Mouse (Mus musculus) G1E (cell line): Measurements from ENCODE around the gene Zfp710. TPM values are rescaled to one million over a fixed set of nuclear protein-coding genes. Genes with fewer than 3 reads are reported as not detected.

Source experiments
- ATAC-seq: 2 replicates; pipeline ENCODE4 v1.8.0; 2016; ENCODE audit warnings: mild to moderate bottlenecking; ENCODE audit not compliant: insufficient number of reproducible peaks, poor library complexity, low FRiP score, severe bottlenecking; ENCODE audit errors: extremely low read depth
- DNase-seq: peaks from one replicate; pipeline ENCODE4 v3.0.0; 2012; ENCODE audit warnings: low spot score
- H3K27me3 ChIP-seq: 2 replicates; pipeline ENCODE4 v1.6.1; 2012; ENCODE audit warnings: mild to moderate bottlenecking, low read length, inconsistent platforms; ENCODE audit not compliant: insufficient read depth
- H3K36me3 ChIP-seq: replicated peaks from 2 replicates; pipeline ENCODE3; 2012; ENCODE audit warnings: mild to moderate bottlenecking, inconsistent platforms
- H3K4me1 ChIP-seq: 2 replicates; pipeline ENCODE4 v1.6.1; 2012; ENCODE audit warnings: low read depth, low read length, inconsistent platforms, mixed read lengths; ENCODE audit not compliant: insufficient read depth
- H3K4me3 ChIP-seq: 2 replicates; pipeline ENCODE4 v1.5.1; 2012; ENCODE audit warnings: low read depth, mild to moderate bottlenecking, inconsistent platforms, low read length, moderate library complexity, mixed read lengths
- H3K9me3 ChIP-seq: replicated peaks from 2 replicates; pipeline ENCODE4 v1.6.1; 2012; ENCODE audit warnings: inconsistent platforms
- CTCF ChIP-seq: IDR thresholded peaks from 2 replicates; pipeline ENCODE4 v1.5.1; 2012; ENCODE audit warnings: low read depth, low read length, inconsistent platforms, mixed read lengths
- GATA1 ChIP-seq: IDR thresholded peaks from 2 replicates; pipeline ENCODE4 v1.6.1; 2012; ENCODE audit warnings: borderline replicate concordance, low read length, inconsistent platforms, mixed read lengths
- GATA2 ChIP-seq: IDR thresholded peaks from 2 replicates; pipeline ENCODE4 v1.6.1; 2012; ENCODE audit warnings: low read depth, low read length, inconsistent platforms, borderline replicate concordance
- POLR2AphosphoS5 ChIP-seq: IDR thresholded peaks from 2 replicates; pipeline ENCODE4 v1.6.1; 2012; ENCODE audit warnings: low read depth, low read length, inconsistent platforms; ENCODE audit not compliant: insufficient replicate concordance
- TAL1 ChIP-seq: conservative IDR thresholded peaks from 2 replicates; pipeline ENCODE4 v1.6.1; 2012; ENCODE audit warnings: low read depth, low read length, inconsistent platforms, mixed read lengths
- polyA plus RNA-seq: library from polyadenylated mRNA; stranded (reverse); fragments of >175 nt; gene quantifications from 2 replicates; pipeline ENCODE4 v1.2.3, GENCODE M21; 2012
- total RNA-seq, 2 experiments: library from RNA; stranded (forward) in 1 of 2; stranded (reverse) in 1 of 2; fragments of 200-1000 nt in 1 of 2; fragments of >200 nt in 1 of 2; fragmentation: Nextera tagmentation in 1 of 2; gene quantifications; 2 replicates each; pipeline ENCODE4 v1.2.3; 2014 to 2017

Gene Zfp710
- total and polyA plus RNA-seq, 3 experiments: 10.7 to 53.7 (median 25.1) TPM

- Histone ChIP-seq H3K4me3 (no peak overlapping the region; the same call in 1 of the 2 replicates), H3K9me3 (no peaks in the 10 kb centered on the region), H3K36me3 (no peaks in the 10 kb centered on the region), H3K27me3 (no peaks in the 10 kb centered on the region), H3K4me1 (peaks cover 42% of the 10 kb centered on the region)
- peak; percentile 44 for DNase-seq
- ATAC-seq: 0 out of 2 replicates have a peak, but pooled peaks have one; percentile 15
- TF ChIP-seq GATA2 (no peak), POLR2AphosphoS5 (no peak), GATA1 (no peak)
Measured at GRCm38 (mm10) chr7:80018506-80019452, 5.8 kb upstream of the Zfp710 start.

GRCm38 (mm10) chr7:80023621-80024435 lies 786 bp upstream of the Zfp710 start:
- TF ChIP-seq GATA2 (no peak), POLR2AphosphoS5 (no peak), TAL1 (no peak), CTCF (no peak), GATA1 (no peak)
- Histone ChIP-seq H3K9me3 (no peaks in the 10 kb centered on the region), H3K4me3 (peak overlapping the region; percentile 88; the same call in 1 of the 2 replicates), H3K36me3 (peaks cover 2% of the 10 kb centered on the region), H3K4me1 (peaks cover 50% of the 10 kb centered on the region), H3K27me3 (peaks cover 3% of the 10 kb centered on the region; the same call in 1 of the 2 replicates)
- ATAC-seq (no peak), DNase-seq (no peak)

GRCm38 (mm10) chr7:80025391-80026117 lies 940 bp downstream of the Zfp710 start:
- Histone ChIP-seq H3K9me3 (no peaks in the 10 kb centered on the region), H3K36me3 (peaks cover 15% of the 10 kb centered on the region), H3K27me3 (peaks cover 3% of the 10 kb centered on the region; the same call in 1 of the 2 replicates), H3K4me3 (peak overlapping the region; percentile 88), H3K4me1 (peaks cover 49% of the 10 kb centered on the region)
- ATAC-seq: no peak
- peak; percentile 61 for DNase-seq
- TF ChIP-seq GATA1: no peak
- no peak for TF ChIP-seq POLR2AphosphoS5
- no peak for TF ChIP-seq CTCF
- TF ChIP-seq TAL1: no peak
- TF ChIP-seq GATA2: no peak

GRCm38 (mm10) chr7:80026118-80026989 lies 1.7 kb downstream of the Zfp710 start:
- DNase-seq (peak; percentile 82), ATAC-seq (no peak)
- no peak for TF ChIP-seq TAL1
- Histone ChIP-seq H3K9me3 (no peaks in the 10 kb centered on the region), H3K36me3 (peaks cover 23% of the 10 kb centered on the region), H3K27me3 (peaks cover 3% of the 10 kb centered on the region; the same call in 1 of the 2 replicates), H3K4me3 (peak overlapping the region; percentile 88), H3K4me1 (peaks cover 56% of the 10 kb centered on the region)

- H3K36me3 ChIP-seq: peaks cover 28% of the 10 kb centered on the region
- ATAC-seq (no peak; the same call in 1 of the 2 replicates), DNase-seq (peak; percentile 74)
- peaks cover 3% of the 10 kb centered on the region; the same call in 1 of the 2 replicates for H3K27me3 ChIP-seq
- TF ChIP-seq GATA2 (no peak), POLR2AphosphoS5 (no peak), TAL1 (no peak), GATA1 (no peak), CTCF (no peak)
- H3K4me1 ChIP-seq: peaks cover 63% of the 10 kb centered on the region
- H3K9me3 ChIP-seq: no peaks in the 10 kb centered on the region
- H3K4me3 ChIP-seq: peak overlapping the region; percentile 88
Measured at GRCm38 (mm10) chr7:80026990-80027635, 2.5 kb downstream of the Zfp710 start.
